Mouse (Mus musculus) forebrain, postnatal 0 days (tissue): ENCODE measurements at regions not wholly inside any gene's neighbourhood (a gene's known extent, or its start where the extent isn't known, plus 50 kb on each side); places are given as distances from the start of the nearest gene placed in this dataset.
A peak's percentile ranks its signal among the peaks of the same experiment; 100 is the strongest.

Experiments used
- ATAC-seq: fragments of 200-750 bp; cut with Nextera tagmentation; 2 replicates; pipeline ENCODE4 v1.8.0; 2017; ENCODE audit warnings: mild to moderate bottlenecking, moderate library complexity
- DNase-seq: peaks from one replicate; pipeline ENCODE4 v3.0.0-alpha.2; 2015
- H3K27ac ChIP-seq: fragments of 300-500 bp; sonication (generic); 2 replicates; pipeline ENCODE4 v1.5.1; 2014; ENCODE audit warnings: low read depth, mild to moderate bottlenecking, antibody characterized with exemption, low read length, moderate library complexity, mixed read lengths
- H3K27me3 ChIP-seq: fragments of 300-500 bp; sonication (generic); 2 replicates; pipeline ENCODE4 v1.6.1; 2014; ENCODE audit warnings: mild to moderate bottlenecking, low read length, mixed read lengths; ENCODE audit not compliant: insufficient read depth
- H3K36me3 ChIP-seq: fragments of 300-500 bp; sonication (generic); 2 replicates; pipeline ENCODE4 v1.6.1; 2014; ENCODE audit warnings: mild to moderate bottlenecking, moderate library complexity; ENCODE audit not compliant: insufficient read depth
- H3K4me1 ChIP-seq: fragments of 300-500 bp; sonication (generic); 2 replicates; pipeline ENCODE4 v1.6.1; 2014; ENCODE audit warnings: antibody characterized with exemption; ENCODE audit not compliant: insufficient read depth
- H3K4me2 ChIP-seq: fragments of 300-500 bp; sonication (generic); 2 replicates; pipeline ENCODE4 v1.6.1; 2014; ENCODE audit warnings: low read depth, mild to moderate bottlenecking, moderate library complexity
- H3K4me3 ChIP-seq: fragments of 300-500 bp; sonication (generic); 2 replicates; pipeline ENCODE4 v1.5.1; 2014; ENCODE audit warnings: low read depth, low read length, mixed read lengths
- H3K9ac ChIP-seq: fragments of 300-500 bp; sonication (generic); 2 replicates; pipeline ENCODE4 v1.6.1; 2014; ENCODE audit warnings: mild to moderate bottlenecking
- H3K9me3 ChIP-seq: fragments of 300-500 bp; sonication (generic); 2 replicates; pipeline ENCODE4 v1.6.1; 2016; ENCODE audit warnings: low read length
- CTCF ChIP-seq: sonication (generic); IDR thresholded peaks from 2 replicates; pipeline ENCODE4 v1.5.1; 2016; ENCODE audit warnings: antibody characterized with exemption, control low read depth, low read depth
- WGBS: fragments of 180-500 bp; shearing (Covaris S2); extraction: QIAGEN DNeasy Blood & Tissue Kit; methylation state at CpG from one replicate; pipeline ENCODE4 v1.1.7; 2014; 5-methylcytosine and 5-hydroxymethylcytosine counted together

DNA sequence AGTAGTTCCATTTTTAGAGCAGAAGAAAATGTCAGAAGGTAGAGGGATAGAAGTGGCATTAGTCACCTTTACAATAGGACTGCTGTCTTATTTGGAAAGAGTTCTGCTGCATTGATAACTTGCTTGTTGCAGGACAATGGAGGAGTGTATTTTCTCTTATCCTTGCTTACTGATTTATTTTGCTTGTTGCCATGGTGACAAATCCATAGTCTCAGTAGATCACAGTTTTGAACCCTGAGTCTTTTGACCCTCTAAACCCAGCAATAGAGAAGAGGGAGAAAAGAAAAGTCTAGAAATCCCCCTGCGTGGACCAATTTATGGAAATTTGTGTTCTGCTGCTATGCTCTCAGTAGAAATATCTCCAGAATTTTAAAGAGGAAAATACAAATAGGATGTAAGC lies 561.6 kb downstream of the Lmo7 start:
- Histone ChIP-seq H3K36me3 (no peaks in the 10 kb centered on the region), H3K4me2 (no peak overlapping the region), H3K9me3 (no peaks in the 10 kb centered on the region), H3K9ac (no peak overlapping the region), H3K4me3 (no peak overlapping the region), H3K27me3 (no peaks in the 10 kb centered on the region), H3K27ac (no peak overlapping the region), H3K4me1 (no peaks in the 10 kb centered on the region)
- TF ChIP-seq CTCF, result no peak
- ATAC-seq (no peak), DNase-seq (no peak)
- 11% methylated on average over 1 of the region's 1 CpGs for WGBS

DNA sequence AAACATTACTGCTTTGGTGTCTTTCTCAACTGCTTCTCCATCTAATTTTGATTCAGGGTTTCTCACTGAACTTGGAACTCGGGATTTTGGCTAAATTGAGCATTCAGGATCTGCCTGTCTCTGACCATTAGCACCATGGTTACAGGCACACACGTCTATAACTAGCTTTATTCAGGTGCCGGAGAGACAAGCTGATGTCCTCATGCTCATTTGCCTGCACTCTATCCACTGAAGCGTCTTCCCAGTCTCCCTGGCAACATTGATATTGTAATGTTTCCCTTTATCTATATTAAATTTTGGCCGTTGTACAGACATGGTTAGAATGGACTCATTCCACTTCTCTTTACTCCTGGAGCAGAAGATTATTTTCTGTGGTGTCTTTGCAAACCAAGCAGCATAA lies 520.3 kb downstream of the Lmo7 start:
- no peak for DNase-seq
- H3K36me3 ChIP-seq, result no peaks in the 10 kb centered on the region
- H3K27ac ChIP-seq, result no peak overlapping the region

DNA sequence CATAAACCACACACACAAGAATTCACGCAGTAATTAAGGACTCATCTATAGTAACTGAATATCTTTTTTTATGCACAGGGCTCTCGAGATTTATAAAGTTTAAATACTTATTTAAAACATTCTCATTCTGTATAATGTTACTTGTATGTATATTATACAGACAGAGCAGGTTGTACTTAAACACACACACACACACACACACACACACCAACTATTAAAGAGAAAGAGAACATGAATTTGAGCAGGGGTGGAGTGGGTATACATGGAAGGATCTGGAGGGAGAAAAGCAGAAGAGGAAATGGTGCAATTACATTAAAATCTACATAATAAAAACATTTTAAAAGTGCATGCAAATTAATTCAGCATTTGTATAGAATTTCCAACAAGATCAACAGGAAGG lies 518.8 kb downstream of the Lmo7 start:
- Histone ChIP-seq H3K4me3 (no peak overlapping the region), H3K27me3 (no peaks in the 10 kb centered on the region), H3K9ac (no peak overlapping the region), H3K27ac (no peak overlapping the region), H3K4me1 (peaks cover 9% of the 10 kb centered on the region; the same call in 1 of the 2 replicates), H3K9me3 (no peaks in the 10 kb centered on the region), H3K4me2 (no peak overlapping the region), H3K36me3 (no peaks in the 10 kb centered on the region)
- WGBS, result 59% methylated on average over 2 of the region's 2 CpGs
- no peak for DNase-seq
- ATAC-seq, result no peak
- no peak for TF ChIP-seq CTCF

More for the DNA sequence above, 520.3 kb downstream of the Lmo7 start:
- WGBS, result 28% methylated on average over 5 of the region's 5 CpGs
- peak; percentile 40; the same call in 1 of the 2 replicates for ATAC-seq
- TF ChIP-seq CTCF, result no peak
- Histone ChIP-seq H3K4me3 (no peak overlapping the region), H3K9me3 (no peaks in the 10 kb centered on the region), H3K4me1 (peaks cover 9% of the 10 kb centered on the region; the same call in 1 of the 2 replicates), H3K4me2 (no peak overlapping the region), H3K27me3 (no peaks in the 10 kb centered on the region), H3K9ac (no peak overlapping the region)

DNA sequence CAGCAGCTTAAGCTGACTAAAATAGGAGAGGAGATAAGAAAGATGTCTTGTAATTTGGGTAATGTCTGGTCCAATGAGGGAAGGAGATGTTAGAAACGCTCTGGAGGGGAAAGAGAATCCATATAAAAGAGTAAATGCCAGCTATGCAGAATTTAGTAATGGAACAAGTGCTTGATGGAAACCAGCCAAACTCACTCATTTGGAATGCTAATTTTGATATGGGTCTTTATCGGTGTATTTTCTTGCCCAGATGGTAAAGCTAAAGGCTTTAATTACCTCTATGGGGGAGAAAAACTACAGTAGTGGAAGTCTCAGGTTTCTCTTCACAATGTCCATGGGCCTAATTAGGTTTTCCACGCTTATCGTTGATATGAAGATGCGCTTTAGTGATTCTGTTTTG lies 518.3 kb downstream of the Lmo7 start:
- no peak for TF ChIP-seq CTCF

DNA sequence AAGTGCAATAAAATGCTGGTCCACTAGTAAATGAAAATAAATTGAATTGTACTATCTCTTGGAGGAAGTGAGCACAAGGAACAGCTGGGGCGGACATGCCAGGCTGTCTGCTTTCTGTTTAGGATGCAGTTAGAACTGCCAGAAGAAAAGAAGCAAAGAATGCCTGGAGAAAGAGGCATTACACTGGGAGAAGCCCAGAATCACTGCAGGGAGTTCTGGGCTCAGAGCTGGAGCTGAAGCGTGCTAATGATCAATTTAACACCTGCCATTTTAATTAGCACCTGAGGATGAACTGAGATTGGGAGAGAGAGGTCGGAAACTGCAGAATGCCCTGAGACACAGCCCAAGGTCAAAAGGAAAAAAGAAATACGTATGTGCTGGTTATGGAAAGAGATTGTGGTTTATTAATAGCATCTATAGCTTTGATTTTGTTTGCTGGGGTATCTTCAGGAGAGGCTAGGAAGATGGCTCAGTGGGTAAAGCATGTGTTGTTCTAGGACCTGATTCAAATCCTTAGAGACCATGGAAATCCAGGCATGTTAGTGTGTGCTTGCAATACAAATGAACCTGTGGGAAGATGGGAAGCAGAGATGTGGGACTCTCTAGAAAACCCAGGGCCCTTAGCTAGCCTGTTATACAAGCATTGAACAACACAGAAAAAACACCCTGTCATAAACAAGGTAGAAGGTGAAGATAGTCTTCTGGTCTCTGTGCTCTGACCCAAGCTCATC lies 514.2 kb downstream of the Lmo7 start:
- Histone ChIP-seq H3K27me3 (no peaks in the 10 kb centered on the region), H3K4me3 (no peak overlapping the region), H3K36me3 (no peaks in the 10 kb centered on the region), H3K9me3 (no peaks in the 10 kb centered on the region), H3K9ac (no peak overlapping the region), H3K4me2 (no peak overlapping the region), H3K27ac (no peak overlapping the region), H3K4me1 (0 out of 2 replicates have a peak, but pooled peaks cover under 1% of the 10 kb centered on the region)
- ATAC-seq (no peak), DNase-seq (no peak)
- 40% methylated on average over 4 of the region's 4 CpGs for WGBS
- no peak for TF ChIP-seq CTCF

More for the DNA sequence above, 518.3 kb downstream of the Lmo7 start:
- Histone ChIP-seq H3K27ac (no peak overlapping the region), H3K9ac (no peak overlapping the region), H3K4me3 (no peak overlapping the region), H3K27me3 (no peaks in the 10 kb centered on the region), H3K9me3 (no peaks in the 10 kb centered on the region), H3K4me1 (peaks cover 9% of the 10 kb centered on the region; the same call in 1 of the 2 replicates), H3K4me2 (no peak overlapping the region), H3K36me3 (no peaks in the 10 kb centered on the region)
- DNase-seq (no peak), ATAC-seq (no peak)
- WGBS, result 15% methylated on average over 5 of the region's 5 CpGs

DNA sequence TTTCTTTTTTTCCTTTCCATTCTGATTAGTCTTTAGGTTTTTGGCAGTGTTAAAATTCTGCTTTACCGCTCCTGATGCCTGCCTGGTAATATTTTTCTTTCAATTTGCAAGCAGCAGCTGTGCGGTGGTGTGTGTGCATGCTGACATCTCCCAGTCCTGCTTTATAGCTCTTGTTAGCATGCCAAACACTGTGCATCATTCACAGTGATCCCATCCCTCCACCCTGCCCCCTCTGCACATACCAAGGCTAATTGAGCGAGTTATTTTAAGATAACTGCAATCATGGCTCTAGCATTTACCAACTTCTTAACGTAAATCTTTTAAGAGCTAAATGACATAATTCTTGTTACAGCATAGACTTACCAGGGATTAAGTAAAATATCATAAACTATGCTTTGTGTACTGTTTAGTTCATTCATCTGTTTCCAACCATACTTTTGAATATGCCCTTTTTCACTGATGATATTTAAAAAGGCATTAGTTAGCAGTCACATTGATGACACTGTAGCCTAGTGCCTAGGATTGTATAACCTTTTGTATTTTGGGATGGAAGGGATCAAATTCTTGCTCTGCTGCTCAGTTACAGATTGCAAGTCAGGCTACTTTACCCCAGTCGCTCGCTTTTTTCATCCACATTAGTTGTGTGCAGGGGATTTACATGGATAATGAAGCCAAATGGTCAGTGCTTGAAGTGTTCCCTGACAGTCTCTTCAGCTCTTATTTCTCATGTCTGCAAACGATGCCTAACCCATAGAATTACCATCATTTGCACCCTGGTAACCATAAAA lies 487.0 kb downstream of the Lmo7 start:
- 29% methylated on average over 7 of the region's 7 CpGs for WGBS
- H3K9me3 ChIP-seq, result no peaks in the 10 kb centered on the region
- no peak overlapping the region for H3K27ac ChIP-seq
- ATAC-seq, result peak; percentile 90
- H3K9ac ChIP-seq, result no peak overlapping the region
- TF ChIP-seq CTCF, result no peak
- H3K36me3 ChIP-seq, result no peaks in the 10 kb centered on the region
- peak; percentile 53 for DNase-seq
- no peak overlapping the region for H3K4me2 ChIP-seq
- no peak overlapping the region for H3K4me3 ChIP-seq
- H3K4me1 ChIP-seq, result no peaks in the 10 kb centered on the region
- no peaks in the 10 kb centered on the region for H3K27me3 ChIP-seq
